Mouse (Mus musculus) thymus, postnatal 14 days (tissue): ENCODE data around the gene Intu.
A peak's percentile ranks its signal among the peaks of the same experiment; 100 is the strongest.

ENCODE experiments used
- DNase-seq: peaks from one replicate; pipeline ENCODE4 v3.0.0; 2021

Gene Intu

DNA sequence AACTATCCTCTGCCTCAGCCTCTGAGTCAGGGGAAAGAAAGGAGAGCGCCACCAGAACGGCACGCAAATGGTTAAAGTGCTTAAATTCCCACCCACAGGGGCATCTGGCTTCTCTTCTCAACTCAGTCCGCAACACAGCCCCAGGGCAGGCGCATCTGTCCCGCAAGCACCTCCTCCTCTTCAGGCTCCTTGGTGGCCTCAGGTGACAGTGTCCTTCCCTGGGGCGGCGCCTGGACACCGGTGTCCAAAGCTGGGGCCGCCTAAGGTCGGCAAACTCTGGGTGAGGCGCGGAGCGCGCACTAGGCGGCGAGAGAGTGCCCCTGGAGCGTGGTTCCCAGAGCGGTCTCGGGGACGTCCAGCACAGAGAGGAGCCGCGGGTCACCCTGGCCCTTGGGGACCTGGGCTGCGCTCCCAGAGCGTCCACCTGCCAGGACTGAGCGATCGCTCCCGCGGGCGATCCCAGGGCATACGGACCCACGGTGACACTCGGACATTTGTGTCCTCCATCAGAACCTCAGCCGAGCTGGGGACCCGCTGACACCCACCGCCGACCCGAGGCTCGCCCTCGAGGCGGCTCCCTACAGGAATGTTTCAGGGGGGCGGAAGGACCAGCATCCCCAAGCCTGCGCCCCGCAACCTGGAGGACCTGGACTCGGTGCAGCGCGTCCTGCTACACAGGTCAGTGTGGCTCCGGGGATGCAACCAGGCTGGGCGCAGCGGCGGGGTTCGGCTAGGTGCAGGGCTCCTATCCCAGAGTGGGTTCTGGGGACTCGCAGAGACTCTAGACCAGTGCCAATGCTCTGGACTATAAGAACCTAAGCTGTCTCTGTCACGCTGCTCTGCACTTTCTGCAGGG, at the start of gene Intu:
TSS of gene Intu (plus strand) at position 1 of the 856 bp plus-strand sequence.
- DNase-seq = peak; percentile 21

- DNase-seq = no peak
Measured at GRCm38 (mm10) chr3:40483221-40483654, 47.8 kb upstream of the Intu start.

DNA sequence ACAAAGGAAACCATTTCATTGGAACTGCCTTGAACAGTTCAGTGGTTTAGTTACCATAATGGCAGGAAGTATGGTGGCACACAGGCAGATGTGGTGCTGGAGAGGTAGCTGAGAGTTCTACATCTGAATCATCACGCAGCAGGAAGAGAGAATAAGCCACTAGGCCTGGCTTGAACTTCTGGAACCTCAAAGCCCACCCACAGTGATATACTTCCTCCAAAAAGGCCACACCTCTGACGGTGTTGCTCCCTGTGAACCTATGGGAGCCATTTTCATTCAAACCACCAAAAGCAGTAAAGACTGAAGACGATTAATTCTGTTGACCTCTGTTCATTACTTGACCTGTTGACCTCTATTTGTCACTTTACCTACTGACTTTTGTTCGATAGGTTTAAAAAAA, 43.7 kb upstream of the Intu start:
- no peak for DNase-seq

GRCm38 (mm10) chr3:40491742-40492141, 39.3 kb upstream of the Intu start:
- peak; percentile 16 for DNase-seq

DNA sequence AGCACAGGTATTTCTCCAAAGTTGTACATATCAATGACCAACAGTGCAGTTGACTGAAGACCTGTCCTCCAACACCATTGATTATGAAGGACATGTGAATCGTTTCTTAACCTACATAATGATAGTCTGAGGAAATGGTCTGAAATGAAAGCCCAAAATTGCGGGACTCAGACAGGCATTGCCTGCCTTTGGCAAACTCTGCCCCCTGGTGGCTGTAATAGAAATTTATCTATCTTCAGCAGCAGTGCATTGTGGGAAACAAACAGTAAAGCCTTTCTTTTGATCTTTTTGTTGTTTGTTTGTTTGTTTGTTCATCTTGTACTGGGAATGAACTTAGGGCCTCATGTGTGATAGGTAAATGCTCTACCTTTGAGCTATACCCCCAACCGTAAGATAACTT, 32.2 kb upstream of the Intu start:
- DNase-seq = peak; percentile 6

DNA sequence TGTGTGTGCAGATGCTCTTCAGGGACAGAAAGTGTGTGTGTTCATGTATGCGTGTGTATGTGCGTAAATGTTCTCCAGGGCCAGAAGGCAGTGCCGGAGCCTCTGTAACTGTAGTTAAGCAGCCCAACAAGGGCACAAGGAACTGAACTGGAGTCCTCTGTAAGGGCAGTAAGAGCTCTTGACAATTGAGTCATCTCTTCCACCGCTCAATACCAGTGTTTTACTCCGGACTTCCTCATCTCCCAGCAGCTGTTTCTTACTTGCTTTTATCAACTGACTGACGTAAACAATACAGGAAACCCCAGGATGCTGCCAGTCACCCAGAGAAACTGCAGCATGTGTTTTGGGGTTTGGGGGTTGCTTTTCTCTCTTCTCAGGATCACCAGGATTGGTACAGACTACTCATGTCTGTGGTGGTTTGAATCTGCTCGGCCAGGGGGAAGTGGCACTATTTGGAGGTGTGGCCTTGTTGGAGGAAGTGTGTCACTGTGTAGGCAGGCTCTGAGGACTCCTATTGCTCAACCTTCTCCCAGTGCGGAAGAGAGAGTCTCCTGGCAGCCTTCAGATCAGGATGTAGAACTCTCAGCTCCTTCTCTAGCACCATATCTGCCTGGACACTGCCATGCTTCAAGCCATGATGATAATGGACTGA, 30.8 kb upstream of the Intu start:
- no peak for DNase-seq

- DNase-seq = no peak
Measured at GRCm38 (mm10) chr3:40504377-40504776, 26.7 kb upstream of the Intu start.

DNA sequence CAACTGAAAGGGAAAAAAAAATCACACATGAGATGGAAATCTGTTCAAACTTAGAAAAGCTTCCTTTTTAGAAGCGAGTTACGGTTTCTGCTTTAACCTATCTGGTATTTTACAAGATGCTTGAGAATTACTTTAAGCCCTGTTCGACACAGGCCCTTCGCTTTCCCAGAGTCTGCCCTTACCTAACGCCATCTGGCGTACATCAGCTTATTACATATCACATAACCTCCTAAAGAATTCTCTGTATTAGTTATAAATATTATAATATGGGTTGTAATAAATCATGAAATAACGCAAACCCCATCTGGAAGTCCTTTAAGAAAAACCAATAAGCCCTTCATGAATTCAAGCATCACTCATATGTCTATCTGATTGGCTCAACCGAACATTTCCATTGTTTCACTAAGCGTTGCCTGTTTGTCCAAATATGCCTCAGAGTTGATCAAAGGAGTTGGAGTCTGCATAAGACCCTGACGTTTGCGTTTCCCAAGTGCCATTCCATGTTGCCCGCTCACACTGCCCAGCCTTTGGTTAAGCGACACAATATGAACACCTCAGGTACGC, 25.6 kb upstream of the Intu start:
- DNase-seq = no peak

GRCm38 (mm10) chr3:40508927-40509576, 22.0 kb upstream of the Intu start:
- no peak for DNase-seq

GRCm38 (mm10) chr3:40510567-40510966, 20.5 kb upstream of the Intu start:
- DNase-seq = no peak

DNA sequence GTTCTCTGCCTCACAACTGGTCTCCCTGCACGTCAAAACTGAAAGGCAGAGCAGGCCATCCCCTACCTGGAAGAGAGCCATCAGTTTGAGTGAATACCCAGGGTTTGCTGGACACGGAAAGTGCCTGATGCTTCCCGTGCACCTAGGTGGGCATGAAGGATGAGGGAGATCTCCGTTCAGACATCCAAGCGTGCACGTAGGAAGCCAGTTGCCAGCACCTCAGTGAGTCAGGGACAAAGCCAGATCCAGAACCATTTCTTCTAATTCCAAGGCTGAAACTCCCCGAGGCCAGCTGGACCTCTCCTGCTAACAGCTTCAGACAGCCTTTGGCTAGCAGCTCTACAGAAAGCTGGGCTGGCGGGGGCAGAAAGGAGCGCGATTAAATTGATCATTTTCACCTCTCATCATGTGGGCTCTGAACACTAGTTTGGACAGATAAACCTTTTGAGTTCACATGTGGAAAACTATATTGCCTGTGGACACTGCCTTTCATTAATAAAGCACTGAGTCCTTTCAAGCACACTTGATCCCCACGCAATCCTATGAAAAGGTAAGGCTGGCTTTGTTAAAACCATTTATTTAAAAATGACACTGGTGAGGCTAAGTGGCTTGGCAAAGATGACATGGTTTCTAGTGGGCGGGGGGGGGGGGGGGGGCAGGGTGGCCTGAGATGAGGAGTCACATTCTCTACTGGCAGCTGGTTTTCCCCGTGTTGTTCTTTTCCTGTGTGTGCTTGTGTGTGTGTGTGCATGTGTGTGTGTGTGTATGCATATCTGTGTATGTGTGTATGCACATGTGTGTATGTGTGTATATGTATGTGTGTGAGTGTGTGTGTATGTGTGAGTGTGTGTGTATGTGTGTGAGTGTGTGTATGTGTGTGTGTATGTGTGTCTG, 17.9 kb upstream of the Intu start:
- no peak for DNase-seq

GRCm38 (mm10) chr3:40518240-40518639, 12.8 kb upstream of the Intu start:
- DNase-seq = no peak

GRCm38 (mm10) chr3:40519555-40519954, 11.5 kb upstream of the Intu start:
- DNase-seq = no peak

GRCm38 (mm10) chr3:40520567-40520966, 10.5 kb upstream of the Intu start:
- DNase-seq = no peak

DNA sequence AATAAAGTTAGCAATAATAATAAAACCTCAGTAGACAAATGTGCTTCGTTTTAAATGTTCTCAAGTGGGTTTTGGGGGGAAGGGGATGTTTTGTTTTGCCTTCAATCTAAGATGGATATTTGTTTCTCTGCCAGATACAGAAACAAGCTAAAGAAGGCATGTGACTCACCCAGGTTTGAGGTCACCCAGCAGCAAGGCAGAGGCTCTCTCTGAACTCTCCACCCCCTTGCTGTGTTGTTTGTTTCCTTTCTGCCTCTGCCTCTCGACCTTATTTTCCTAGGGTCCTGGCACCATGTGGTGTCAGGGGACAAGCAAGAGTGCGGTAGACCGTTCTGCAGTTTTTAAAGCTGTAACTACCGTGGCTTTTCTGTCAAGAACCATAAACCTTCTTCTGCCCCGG, 8.6 kb upstream of the Intu start:
- DNase-seq = no peak

DNA sequence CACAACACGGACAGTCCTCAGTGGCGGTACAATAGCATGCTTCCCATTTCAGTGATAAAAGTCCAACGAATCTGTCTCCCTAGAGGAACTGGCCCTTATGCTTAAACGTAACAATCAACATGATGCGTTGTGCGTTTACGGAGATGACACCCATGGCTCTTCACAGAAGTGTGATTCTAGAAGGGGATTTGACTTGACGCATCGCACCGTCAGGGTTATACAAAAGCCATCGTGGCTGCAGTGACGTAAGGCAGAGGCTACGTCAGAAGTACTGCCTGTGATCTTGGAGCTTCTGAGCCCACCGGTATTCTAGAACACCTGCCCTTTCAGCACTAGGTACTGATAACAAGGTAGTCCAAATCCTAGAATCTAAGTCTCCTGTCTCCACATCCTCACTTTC, 8.2 kb upstream of the Intu start:
- DNase-seq = no peak

- no peak for DNase-seq
Measured at GRCm38 (mm10) chr3:40523371-40523783, 7.7 kb upstream of the Intu start.

DNA sequence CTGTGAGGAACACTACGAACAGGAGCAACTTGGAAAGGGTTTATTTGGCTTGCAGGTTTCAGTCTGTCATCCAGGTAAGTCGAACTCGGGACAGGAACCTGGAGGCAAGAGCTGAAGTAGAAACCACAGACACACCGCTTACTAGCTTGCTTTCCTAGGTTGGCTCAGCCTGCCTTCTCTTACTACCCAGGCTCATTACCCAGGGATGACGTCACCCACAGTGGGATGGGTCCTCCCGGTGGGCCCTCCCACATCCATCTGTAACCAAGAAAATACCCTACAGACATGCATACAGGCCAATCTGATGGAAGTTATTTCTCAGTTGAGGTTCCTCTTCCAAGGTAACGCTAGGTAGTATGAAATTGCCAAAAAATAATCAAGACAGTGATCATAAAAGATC, 6.2 kb upstream of the Intu start:
- DNase-seq = no peak

DNA sequence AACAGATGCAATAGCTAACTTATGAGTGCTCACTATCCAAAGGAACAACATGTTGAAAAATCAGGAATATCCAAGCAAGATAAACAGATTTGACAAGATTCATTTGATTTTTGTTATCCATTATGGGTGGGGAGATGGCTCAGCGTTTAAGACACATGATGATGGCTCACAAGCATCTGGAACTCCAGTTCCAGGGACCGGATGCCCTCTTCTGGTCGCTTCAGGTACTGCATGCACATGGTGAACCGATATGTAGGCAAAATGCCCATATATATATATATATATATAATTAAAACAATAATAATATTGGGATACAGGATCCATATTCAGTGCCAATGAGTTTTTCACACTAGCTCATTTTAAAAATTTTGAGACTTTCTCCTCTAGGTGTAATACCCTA, 5.7 kb upstream of the Intu start:
- peak; percentile 76 for DNase-seq

- DNase-seq = no peak
Measured at GRCm38 (mm10) chr3:40526095-40526494, 5.0 kb upstream of the Intu start.

DNA sequence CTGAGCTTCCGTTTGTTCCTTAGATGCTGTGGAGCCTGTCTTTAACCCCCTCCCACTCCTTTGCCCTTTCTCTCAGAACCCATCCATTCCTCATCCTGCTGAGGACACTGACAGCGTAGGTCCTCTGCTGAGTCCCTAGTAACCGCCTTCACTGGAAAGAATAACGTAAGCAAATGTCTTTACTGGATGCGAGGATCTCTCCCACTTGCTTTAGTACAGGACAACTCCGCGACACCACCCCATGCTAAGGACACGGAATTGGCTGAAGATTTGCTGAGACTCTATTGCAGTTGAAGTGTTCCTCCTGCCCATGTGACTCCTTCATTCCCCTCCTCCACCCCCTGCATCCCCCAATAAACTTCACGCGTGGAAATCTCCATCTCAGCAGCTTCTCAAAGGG, 3.9 kb upstream of the Intu start:
- no peak for DNase-seq
